Mouse (Mus musculus): ENCODE data around the gene Enox1.
A peak's percentile ranks its signal among the peaks of the same experiment; 100 is the strongest.

Enox1 gene

DNA sequence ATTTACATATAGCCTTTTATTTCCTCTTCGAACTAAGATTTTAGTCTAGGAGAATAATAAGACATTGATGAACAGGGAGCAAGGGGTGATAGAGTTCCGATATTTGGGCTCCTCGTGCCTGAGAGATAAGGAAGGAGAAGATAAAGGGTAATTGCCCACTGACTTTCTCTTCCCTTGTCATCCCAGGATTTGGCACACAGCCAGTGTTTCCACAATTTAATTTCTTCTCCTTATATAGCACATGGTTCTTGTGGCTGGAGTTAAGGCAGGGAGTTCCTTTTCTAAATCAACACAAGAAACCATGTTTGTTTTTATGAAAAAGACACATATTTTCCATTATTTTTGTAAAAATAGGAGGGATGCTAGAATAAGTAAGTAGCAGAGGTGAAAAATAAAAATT lies 299.5 kb downstream of the Enox1 start:
- DNase-seq (ENCODE audit: low spot score in 2 of 2) = no peak

DNA sequence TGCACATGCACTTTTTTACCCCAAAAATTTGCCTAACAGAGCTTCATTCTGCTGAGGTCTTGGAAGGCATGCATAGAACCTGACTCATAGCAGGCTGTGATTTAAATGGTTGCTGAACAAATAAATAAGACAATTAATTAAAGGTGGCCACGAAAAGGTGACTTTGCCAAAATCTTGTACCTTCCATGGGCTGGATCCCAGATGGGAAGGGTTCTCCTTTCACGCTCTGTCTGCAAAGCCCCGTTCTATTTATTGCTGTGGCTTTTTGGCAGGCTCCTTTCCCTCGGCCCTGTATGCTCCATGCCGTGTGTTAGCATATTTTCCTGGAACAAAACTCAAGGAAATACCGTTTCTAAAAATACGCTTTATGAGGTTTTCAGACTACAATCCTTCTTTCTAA lies 300.3 kb downstream of the Enox1 start:
- no peak for DNase-seq (ENCODE audit: low spot score in 2 of 2)

DNA sequence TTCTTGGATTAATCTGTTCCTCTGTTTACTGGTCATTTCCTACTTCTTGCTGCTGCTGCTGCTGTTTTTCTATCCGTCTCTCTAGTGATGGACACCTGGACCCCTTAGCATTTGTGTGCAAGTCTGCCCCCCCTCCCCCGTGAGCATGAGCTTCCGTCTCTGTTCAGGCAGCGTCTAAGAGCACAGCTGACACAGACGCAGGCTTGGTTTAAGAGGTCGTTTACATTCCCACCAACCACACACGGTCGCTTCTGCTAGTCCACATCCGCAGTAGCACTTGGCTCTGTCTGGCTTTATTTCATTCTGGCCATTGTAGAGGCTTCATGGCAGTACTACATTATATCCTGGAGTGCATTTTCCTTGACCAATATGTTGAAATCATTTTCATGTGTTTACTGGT lies 301.7 kb downstream of the Enox1 start:
- DNase-seq (ENCODE audit: low spot score in 2 of 2) = no peak

DNA sequence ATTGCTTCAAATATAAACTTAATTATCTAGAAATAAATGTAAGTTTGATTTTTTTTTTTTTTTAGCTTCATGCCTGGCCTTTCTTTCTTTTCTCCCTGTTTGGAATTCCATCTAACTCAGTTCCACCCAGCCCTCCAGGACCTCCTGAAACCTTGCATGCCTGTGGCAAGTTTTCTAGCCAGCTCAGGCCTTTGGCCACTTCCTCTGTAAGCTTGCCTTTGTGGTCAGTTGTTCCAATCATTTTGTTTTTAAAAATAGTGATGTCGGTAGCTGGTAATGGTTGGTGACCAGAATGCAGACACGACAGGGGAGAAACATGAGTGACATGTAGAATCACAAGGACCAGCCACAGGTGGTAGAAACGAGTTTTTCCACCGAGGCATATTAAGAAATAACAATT lies 307.4 kb downstream of the Enox1 start:
- DNase-seq (ENCODE audit: low spot score in 2 of 2) = no peak

DNA sequence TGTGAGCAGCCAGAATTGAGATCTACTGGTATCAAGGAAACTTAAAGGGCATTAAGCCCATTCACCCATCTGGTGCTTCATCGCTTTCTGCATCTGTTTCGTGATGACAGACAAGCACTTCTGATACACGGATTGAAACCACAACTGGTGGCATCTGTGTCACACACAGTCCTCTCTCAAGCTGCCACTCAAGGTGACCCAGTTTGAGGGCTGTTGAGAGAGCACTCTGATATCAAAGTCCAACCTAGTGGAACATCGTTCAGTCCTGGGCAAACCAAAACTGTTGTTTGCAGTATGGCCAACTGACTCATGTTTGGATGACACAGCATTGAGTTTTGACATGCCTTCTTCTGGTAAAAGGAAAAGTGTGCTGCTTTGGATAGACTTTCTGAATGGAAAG lies 308.2 kb downstream of the Enox1 start:
- no peak for DNase-seq (ENCODE audit: low spot score in 2 of 2)

DNA sequence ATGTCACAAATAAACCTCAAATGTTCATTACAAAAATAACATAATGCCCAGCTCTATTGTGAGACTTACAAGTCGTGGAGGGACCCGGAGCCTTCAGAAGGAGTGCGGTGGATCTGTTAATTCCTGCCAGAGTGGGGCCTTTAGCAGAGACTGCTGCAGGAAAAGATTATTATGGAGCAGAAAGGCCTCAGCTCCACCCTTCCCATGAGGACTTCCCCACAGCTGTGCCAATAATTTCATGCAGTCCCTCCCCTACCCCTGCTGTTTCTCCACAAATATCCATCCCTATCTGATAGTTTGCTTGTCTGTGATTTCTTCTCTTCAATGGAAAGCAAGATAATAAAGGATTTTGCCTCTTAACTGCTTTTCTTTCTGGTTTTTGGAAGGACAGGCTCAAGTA lies 314.0 kb downstream of the Enox1 start:
- DNase-seq (ENCODE audit: low spot score in 2 of 2) = no peak

DNA sequence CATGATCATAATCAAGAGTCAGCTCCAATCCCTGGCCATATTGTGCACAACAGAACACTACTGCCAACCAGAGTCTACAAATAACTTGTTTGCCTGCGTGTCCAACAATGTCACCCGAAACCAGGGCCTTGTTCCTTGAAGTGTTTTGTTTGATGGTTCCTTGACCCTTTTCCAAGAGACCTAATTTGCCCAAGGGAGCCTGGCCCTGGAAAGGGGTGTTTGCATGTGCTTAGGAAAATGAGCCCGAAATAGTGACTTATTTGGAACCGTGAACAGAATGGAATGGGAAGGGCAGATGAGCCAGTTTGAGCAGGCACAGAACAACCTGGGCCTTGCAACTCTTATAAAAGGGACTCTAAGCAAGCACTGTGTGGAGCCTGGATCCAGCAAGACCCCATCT lies 316.9 kb downstream of the Enox1 start:
- no peak for DNase-seq (ENCODE audit: low spot score in 2 of 2)

DNA sequence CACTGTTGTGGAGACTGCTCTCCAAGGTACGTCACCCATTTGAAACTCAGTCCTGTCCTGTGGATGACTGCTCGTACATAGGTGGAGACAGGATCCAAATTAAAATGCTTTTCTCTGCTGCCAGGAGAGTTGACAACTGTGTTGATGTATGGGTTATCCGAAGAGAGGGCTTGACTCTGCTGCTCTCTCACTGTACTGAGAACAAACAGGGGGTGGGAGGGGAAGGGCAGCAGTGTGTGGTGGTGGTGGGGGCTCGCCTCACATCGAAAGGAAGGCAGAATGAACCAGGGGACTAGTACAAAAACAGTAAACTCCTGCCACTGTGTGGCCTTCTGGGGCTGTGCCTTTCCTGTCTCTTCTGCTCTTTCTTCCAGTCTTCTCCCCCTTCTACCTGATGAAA lies 317.5 kb downstream of the Enox1 start:
- DNase-seq (ENCODE audit: low spot score in 2 of 2) = no peak

DNA sequence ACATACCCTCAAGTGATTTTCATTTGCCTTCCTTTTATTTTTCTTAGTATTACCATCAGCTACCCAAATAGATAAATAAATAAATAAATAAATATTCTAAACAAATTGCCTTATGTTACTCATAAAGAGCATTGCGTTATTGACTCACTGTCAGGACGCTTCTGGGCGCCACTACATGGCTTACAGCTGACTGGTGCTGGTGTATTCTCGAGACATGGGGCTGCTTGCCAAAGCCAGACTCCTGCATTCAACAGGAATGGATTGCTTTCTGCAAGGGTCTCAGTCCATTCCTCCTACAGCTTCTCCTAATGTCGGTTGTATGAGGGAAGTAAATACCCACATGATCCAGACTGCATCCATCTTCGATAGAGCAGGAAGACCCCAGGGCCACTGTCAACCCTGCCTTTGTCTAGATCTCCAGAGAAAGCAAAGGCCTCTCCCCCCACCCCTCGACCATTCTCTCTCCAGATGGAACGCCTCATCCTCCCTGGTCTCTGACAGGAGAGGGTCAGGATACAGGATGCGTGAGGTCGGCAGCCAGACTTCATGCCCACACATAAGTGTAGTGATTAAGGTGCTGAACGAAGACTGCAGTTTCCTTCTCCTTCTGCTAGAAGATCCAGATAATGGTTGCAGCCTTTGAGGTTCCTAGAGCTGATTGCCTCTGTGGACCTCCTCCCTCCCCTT lies 318.7 kb downstream of the Enox1 start:
- DNase-seq (ENCODE audit: low spot score in 2 of 2) = no peak

DNA sequence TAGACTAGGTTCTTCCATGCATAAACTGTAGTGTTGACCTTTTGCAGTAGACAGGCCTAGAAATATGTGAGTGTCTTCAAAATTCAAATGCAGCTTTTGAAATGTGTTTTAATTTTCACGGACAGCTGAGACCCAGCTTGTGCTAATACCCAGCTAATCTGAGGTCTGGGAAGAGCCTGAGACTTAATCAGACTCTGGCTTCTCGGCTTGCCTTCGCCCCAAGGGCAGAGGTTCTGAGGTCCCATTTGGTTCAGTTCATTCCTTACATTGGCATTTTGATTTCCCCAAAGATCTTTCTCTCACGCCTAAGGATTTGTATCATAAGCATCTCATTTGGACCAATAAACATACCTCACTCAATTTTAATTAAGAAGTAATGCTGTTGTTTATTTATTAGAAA lies 321.1 kb downstream of the Enox1 start:
- no peak for DNase-seq (ENCODE audit: low spot score in 2 of 2)

DNA sequence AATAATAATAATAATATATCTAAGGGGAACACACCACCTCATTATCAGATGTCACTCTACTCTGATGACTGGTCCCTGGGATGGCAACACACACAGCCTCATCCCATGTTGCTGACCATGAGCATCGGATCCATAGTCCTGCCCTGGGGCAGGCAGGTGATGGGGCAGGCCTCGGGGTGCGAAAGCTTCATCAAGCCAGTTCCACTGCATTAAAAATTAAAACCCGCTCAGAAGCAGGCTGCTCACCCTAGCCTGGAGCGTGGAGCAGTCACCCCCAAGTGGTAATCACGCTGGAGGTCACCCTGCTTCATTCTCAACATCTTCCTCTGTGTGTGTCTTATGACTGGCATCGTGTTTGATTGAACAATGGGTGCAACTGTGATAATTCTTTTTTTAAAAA lies 321.6 kb downstream of the Enox1 start:
- DNase-seq (ENCODE audit: low spot score in 2 of 2) = no peak

DNA sequence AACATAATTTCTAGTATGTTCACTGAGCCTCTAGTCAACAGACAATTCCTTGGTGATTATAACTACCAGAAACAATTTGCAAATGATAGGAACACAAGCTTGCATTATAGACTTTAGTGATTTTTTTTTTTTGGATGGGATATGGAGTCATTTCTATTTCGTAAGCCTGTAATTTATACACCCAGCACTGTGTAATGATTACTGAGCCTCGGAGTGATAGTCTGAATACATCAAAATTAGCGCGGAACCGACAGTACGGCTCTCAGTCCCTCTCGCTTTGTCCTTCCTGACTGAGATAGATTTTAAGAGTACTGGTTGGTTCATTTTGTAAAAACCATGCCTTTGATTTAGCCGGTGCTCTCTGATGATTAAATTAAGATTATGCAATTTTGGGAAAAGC lies 322.1 kb downstream of the Enox1 start:
- DNase-seq (ENCODE audit: low spot score in 2 of 2) = no peak

DNA sequence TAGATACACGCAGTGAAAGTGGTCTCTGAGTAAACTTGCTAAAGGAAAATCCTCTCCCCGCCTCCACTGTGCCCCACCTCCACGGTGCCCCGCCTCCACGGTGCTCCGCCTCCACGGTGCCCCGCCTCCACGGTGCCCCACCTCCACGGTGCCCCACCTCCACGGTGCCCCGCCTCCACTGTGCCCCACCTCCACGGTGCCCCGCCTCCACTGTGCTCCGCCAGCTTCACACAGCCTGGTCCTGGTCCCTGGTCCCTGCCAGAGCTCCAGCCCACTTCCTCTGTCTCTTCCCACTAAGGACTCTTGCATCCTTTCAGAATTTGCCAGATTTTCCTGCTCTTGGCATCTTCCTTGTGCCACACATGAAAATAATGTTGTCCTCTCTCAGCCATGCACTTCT lies 326.5 kb downstream of the Enox1 start:
- DNase-seq (ENCODE audit: low spot score in 2 of 2) = no peak

DNA sequence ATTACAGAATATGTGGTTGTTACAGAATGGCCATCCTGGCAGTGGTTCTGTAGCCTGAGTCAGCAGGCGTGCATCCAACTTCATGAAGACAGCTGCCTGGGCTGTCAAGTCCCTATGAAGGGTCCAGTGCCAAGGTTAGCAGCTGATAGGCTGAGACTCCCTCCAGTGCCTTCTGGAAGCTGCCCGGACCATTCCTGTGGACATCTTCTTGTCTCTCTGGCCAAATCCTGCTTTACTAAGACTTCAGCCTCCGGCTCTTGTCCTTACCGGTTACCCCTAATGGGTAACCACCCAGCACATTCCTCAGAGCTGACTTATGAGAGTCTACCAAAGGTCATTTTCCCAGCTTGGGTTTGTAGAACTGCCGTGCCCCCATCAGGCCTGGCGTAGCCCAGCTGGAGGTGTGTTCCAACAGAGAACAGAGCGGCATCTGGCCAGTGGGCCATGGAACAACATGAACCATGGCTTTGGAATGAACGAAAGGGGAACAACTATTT lies 328.4 kb downstream of the Enox1 start:
- DNase-seq (ENCODE audit: low spot score in 2 of 2) = peak; percentile 44 to 74

DNA sequence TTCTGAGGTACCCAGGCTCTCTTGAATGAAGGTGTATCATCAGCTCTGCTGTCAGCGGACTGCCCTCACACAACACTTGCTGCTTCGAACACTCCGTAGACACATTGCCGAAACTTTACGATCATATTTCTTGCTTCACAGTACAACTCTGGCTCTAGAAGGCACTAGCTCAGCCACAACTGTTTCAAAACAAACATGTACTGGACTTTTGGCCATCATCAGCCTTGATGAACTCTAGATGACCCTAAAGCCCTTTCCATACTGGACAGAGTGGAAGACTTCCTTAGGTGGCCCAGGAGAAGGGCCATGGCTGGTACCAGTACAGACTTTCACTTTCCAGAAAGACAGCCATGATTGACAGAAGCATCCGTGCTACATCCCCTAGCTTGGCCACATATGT lies 334.1 kb downstream of the Enox1 start:
- no peak for DNase-seq (ENCODE audit: low spot score in 2 of 2)

DNA sequence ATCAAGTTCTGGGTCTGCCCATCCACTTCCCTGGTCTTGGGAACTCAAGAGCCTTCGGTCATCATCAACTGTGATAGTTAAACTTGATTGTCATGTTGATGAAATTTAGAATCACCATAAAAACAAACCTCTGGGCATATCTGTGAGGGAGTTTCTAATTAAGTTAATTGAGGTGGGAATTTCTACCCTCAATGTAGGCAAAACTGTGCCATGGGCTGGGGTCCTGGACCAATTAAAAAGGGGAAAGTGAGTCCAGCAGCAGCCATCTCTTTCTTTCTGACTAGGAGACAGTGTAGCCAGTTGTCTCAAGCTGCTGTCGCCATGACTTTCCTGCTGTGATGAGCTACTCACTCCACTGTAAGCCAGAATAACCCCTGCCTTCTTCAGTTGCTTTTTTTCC lies 335.2 kb downstream of the Enox1 start:
- no peak for DNase-seq (ENCODE audit: low spot score in 2 of 2)

DNA sequence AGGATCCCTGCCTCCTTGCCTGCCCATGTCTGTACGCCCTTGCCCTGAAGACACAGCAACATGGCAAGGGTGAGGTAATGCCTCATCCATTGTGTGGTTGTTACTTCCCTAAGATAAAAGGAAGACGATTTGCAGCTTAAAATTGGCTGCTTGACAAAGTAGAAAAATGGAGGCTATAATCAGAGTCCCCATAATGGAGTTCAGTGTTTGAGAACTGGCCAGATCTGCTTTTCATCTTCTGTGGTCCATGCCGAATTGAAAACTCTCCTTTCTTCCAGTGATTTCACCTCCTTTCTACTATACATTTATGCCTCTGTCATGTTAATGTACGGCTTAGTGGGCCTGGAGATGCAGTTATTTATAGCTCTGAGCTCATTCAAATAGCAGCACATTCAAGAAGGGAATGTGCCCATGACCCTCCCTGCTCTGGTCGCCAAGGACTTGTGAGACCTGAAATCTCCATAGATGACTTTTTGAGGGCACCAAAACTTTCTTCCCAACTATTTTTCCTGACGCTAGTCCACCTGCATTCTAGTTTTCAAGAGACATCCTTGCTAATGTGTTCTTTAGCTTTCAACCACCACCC lies 343.5 kb downstream of the Enox1 start:
- no peak for DNase-seq (ENCODE audit: low spot score in 2 of 2)

DNA sequence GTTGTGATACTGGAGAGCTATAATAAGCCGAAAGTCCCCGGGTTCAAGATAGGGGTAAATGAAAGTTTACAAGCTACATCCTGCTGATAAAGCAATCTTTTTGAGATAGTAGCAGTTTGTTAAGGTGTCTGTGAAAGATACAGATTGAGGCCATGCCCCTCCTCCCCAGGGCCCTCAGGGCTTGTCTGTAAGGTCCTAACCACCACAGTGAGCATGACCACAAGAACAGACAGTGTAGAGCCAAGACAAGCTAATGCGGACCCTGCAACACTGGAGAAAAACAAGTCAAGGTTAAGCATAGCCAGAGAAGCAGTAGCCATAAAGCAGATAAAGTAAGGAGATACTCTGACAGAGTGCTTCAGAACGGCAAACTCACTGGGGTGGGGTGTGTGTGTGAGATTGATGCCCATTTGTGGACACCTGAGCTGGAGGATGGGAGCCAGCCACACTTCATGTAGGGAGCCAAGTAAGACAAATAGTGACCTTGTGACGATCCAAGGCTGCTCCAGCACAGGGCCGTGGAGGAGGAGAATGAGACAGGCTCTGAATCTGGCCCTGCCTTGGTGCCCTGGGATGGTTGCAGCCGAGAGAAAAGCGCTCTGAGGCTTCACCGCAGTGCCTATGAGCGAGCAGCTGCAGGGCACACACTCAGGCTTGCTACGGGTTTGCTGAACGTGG lies 348.0 kb downstream of the Enox1 start:
- no peak for DNase-seq (ENCODE audit: low spot score in 2 of 2)

DNA sequence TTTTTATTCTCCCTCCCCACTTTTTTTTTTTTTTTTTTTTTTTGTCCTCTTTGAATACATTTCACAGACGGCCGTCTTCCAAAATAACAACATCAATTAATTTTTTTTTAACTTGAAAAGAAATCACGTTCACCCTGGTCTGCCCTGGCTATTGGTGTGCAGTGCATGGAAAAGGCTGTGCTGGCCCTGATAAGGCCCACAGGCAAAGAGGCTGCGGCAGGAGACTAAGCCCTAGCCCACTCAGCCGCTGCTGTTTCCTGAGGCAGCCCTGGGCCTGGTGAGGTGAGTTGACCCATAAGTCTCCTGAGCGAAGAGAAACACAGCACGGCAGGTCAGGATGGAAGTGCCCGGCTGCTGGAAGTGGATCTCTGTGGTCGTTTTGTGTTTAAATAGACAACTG lies 349.8 kb downstream of the Enox1 start:
- DNase-seq (ENCODE audit: low spot score in 2 of 2) = no peak

DNA sequence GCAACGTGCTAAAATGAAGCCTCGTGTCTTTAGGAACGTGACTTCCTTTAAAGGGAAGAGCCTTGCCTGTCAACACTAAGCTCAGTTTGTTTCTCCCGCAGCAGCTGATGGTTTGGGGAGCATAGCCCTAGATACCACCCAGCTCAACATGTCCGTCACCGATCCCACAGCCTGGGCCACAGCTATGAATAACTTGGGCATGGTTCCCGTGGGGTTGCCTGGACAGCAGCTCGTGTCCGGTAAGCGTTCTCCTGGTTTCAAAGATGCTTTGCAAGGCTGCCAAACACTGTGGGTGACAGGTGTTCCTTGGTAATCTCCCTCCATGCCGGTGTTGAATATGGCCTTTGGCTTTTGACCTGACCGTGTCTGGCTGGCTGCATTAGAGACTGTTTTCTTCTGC lies 351.5 kb downstream of the Enox1 start:
- no peak for DNase-seq (ENCODE audit: low spot score in 2 of 2)

DNA sequence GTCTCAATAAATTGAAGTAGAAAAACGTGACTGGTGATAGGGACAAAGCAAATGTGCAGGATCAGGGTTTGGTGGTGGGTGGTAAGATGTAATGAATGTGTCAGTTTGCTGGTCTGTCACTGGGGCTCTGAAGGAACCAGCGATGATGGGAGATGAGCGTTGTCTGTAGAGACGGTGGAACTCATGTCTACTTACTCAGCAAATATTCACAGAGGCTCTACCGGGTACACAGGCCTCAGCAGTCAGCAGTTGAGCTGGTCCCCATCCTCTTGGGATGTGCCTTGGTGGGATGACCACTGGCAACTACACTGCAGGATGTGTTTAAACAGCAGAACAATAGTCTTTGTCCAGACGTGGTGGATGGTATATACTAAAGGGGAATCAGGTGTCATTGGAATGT lies 352.5 kb downstream of the Enox1 start:
- DNase-seq (ENCODE audit: low spot score in 2 of 2) = no peak

DNA sequence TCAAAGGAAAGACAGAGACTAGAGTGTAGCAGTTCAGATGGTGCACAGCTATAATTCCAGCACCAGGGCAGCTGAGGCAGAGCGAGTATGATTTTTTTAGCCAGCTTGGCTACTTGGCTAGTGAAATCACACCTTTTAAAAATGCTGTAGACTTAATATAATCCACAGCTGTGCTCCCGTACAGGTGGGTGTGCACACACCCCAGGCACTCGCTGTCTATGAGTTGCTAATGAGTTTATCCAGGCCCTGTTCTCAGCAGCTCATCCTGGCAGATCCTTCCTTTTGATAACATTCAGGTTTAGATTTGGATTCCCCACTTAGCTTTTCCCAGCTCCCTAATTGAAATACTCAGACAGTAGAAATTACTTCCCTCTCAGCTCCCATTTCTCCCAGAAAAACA lies 353.4 kb downstream of the Enox1 start:
- DNase-seq (ENCODE audit: low spot score in 2 of 2) = no peak

DNA sequence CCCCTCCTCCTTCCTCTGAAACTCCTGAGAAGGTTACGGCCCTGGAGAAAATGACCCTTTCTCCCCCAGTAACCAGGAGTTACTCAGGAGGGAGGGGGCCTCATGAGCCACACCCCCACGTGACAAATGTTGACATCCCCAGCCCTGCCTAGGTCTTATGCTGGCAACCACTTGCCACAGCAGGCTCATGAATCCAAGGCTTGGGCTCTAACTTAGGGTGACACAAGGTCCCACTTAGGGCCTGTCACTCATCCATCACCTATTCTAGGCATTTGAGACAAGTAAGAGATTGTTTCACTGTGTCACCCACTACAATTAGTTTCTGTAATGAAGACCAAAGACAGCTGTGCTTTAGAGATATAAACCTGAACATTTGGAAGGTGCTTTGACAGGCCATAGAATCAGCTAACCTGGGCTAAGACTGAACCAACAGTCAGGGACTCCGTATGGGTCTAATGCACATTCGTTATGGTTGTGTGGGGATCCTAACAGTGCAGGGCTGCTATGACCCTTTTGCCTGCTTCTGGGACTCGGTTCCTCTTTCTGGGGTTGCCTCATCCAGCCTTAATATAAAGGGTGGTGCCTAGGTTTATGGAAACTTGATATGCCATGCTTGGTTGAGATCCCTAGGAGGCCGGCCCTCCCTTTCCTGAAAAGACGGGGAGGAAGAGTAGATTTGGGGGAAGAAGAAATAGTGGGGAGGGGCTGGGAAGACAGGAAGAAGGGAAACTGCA lies 354.7 kb downstream of the Enox1 start:
- DNase-seq (ENCODE audit: low spot score in 2 of 2) = no peak

Measured in urinary bladder, postnatal 36 days (tissue).